Comparison of ENCODE assay signal across 8 mouse cellular contexts in genomic region chr11:95042096-95042495, GRCm38 (mm10). TPM values are rescaled to one million over a fixed set of nuclear protein-coding genes. Genes with fewer than 3 reads are reported as not detected.
DNase-seq lines count a peak whose midpoint lies in the region; ATAC-seq and TF ChIP-seq lines count a peak whose summit lies in the region.

No protein-coding gene starts in this region.

- H3K9me3 ChIP-seq in CH12.LX (replicated peaks; ENCODE audit: low read length): no peaks in the 10 kb centered on the region
- no peaks in the 10 kb centered on the region for H3K9me3 ChIP-seq in heart, embryonic 13.5 days
- no peaks in the 10 kb centered on the region for H3K9me3 ChIP-seq in kidney, postnatal 0 days (replicated peaks; ENCODE audit: low read length)
- H3K9me3 ChIP-seq in liver, embryonic 11.5 days (ENCODE audit: control insufficient read depth, low read length): no peaks in the 10 kb centered on the region

- no peak for TF ChIP-seq POLR2A in CH12.LX (IDR thresholded peaks at IDR 0.05; ENCODE audit: low read depth, low read length)

- peaks cover 24 to 32% of the 10 kb centered on the region in 2 experiments for H3K36me3 ChIP-seq in CH12.LX (replicated peaks in 1 of 2; ENCODE audit: control insufficient read depth in 1 of 2, insufficient read depth in 1 of 2, low read length in 1 of 2)
- H3K36me3 ChIP-seq in heart, embryonic 13.5 days: peaks cover 43% of the 10 kb centered on the region
- H3K36me3 ChIP-seq in kidney, postnatal 0 days (ENCODE audit: insufficient read depth, low read length): no peaks in the 10 kb centered on the region
- H3K36me3 ChIP-seq in liver, embryonic 11.5 days (ENCODE audit: control insufficient read depth, insufficient read depth, low read length): no peaks in the 10 kb centered on the region
- H3K36me3 ChIP-seq in splenic B cell, adult 2 months (ENCODE audit: control insufficient read depth, insufficient read depth, low read length, poor library complexity, severe bottlenecking): no peaks in the 10 kb centered on the region

- DNase-seq in CH12.LX (ENCODE audit: extremely low read depth): peak; percentile 31
- DNase-seq in fat pad, adult 2 months (ENCODE audit: extremely low read depth, low read depth, low spot score): peak; percentile 59
- peak; percentile 92 for DNase-seq in kidney, postnatal 0 days (ENCODE audit: low spot score)
- peak; percentile 72 for DNase-seq in liver, embryonic 11.5 days (ENCODE audit: low spot score)
- DNase-seq in naive thymus-derived CD4-positive, alpha-beta T cell, adult 2 months (ENCODE audit: low read depth): peak; percentile 79
- DNase-seq in splenic B cell, adult 2 months (ENCODE audit: low read depth, low spot score): peak; percentile 71

- H3K4me2 ChIP-seq in CH12.LX (ENCODE audit: insufficient read depth, low read depth, poor library complexity, severe bottlenecking): no peak overlapping the region
- peak overlapping the region; percentile 74 for H3K4me2 ChIP-seq in heart, embryonic 13.5 days
- H3K4me2 ChIP-seq in kidney, postnatal 0 days (ENCODE audit: low read length): peak overlapping the region; percentile 82
- H3K4me2 ChIP-seq in liver, embryonic 11.5 days: peak overlapping the region; percentile 91

- TF ChIP-seq RAD21 in CH12.LX (IDR thresholded peaks at IDR 0.05; ENCODE audit: low read depth, low read length): peak; percentile 55

- no peak for TF ChIP-seq EP300 in CH12.LX (IDR thresholded peaks at IDR 0.05; ENCODE audit: low read length)

- H3K4me1 ChIP-seq in CH12.LX (ENCODE audit: control insufficient read depth in 1 of 2, insufficient read depth in 2 of 2): peaks cover 0 to 10% of the 10 kb centered on the region in 2 experiments; a peak in 2 of 4 replicates
- H3K4me1 ChIP-seq in brown adipose tissue, adult 24 weeks (ENCODE audit: control insufficient read depth, insufficient read depth, insufficient read length, low read length): peaks cover 8% of the 10 kb centered on the region
- peaks cover 19% of the 10 kb centered on the region for H3K4me1 ChIP-seq in heart, embryonic 13.5 days
- peaks cover 13% of the 10 kb centered on the region; the same call in 1 of the 2 replicates for H3K4me1 ChIP-seq in kidney, postnatal 0 days (replicated peaks; ENCODE audit: insufficient read depth, low read length)
- peaks cover 14% of the 10 kb centered on the region for H3K4me1 ChIP-seq in liver, embryonic 11.5 days (replicated peaks; ENCODE audit: control insufficient read depth, insufficient read depth, low read length)

- WGBS in heart, embryonic 13.5 days: under 1% methylated on average over 11 of the region's 11 CpGs
- 1% methylated on average over 11 of the region's 11 CpGs for WGBS in kidney, postnatal 0 days
- under 1% methylated on average over 11 of the region's 11 CpGs for WGBS in liver, embryonic 11.5 days

- no peak; the same call in 1 of the 2 replicates for ATAC-seq in heart, embryonic 13.5 days (ENCODE audit: extremely low read depth, insufficient number of reproducible peaks, low FRiP score, low TSS enrichment)
- ATAC-seq in kidney, postnatal 0 days (replicated peaks; ENCODE audit: low FRiP score, low read depth): no peak
- peak; percentile 32; the same call in 1 of the 2 replicates for ATAC-seq in liver, embryonic 11.5 days (replicated peaks; ENCODE audit: low FRiP score)

- H3K79me2 ChIP-seq in CH12.LX (replicated peaks; ENCODE audit: control insufficient read depth, extremely low read depth, insufficient read depth, poor library complexity, severe bottlenecking): no peaks in the 10 kb centered on the region

- H3K27ac ChIP-seq in CH12.LX (ENCODE audit: insufficient read depth, low read depth): no peak overlapping the region
- H3K27ac ChIP-seq in brown adipose tissue, adult 24 weeks (replicated peaks; ENCODE audit: low read depth, low read length): peak overlapping the region; percentile 58
- H3K27ac ChIP-seq in heart, embryonic 13.5 days (replicated peaks): peak overlapping the region; percentile 65
- no peak overlapping the region for H3K27ac ChIP-seq in kidney, postnatal 0 days
- H3K27ac ChIP-seq in liver, embryonic 11.5 days (ENCODE audit: low read depth, low read length): peak overlapping the region; percentile 40

- in situ Hi-C loops in CH12.LX (cut with MboI; ENCODE audit: low pct_ligation_motif_present, low pct_unique_long_range_greater_than_20kb, low sequenced_read_pairs): loop anchor here (5.0 to 10.0 kb wide), 2 partner anchors 65 to 193 kb away; no protein-coding TSS in a partner anchor

- no peak overlapping the region for H3K9ac ChIP-seq in CH12.LX (ENCODE audit: insufficient read depth, low read depth)
- H3K9ac ChIP-seq in heart, embryonic 13.5 days: peak overlapping the region; percentile 70
- peak overlapping the region; percentile 28; the same call in 1 of the 2 replicates for H3K9ac ChIP-seq in kidney, postnatal 0 days (ENCODE audit: low read depth, low read length)
- peak overlapping the region; percentile 60 for H3K9ac ChIP-seq in liver, embryonic 11.5 days (ENCODE audit: low read depth, low read length)

- peaks cover 47% of the 10 kb centered on the region for H3K27me3 ChIP-seq in CH12.LX (replicated peaks)
- peaks cover 9% of the 10 kb centered on the region; the same call in 1 of the 2 replicates for H3K27me3 ChIP-seq in heart, embryonic 13.5 days (replicated peaks)
- no peaks in the 10 kb centered on the region for H3K27me3 ChIP-seq in kidney, postnatal 0 days (ENCODE audit: insufficient read depth, low read length)
- peaks cover 13% of the 10 kb centered on the region; the same call in 1 of the 2 replicates for H3K27me3 ChIP-seq in liver, embryonic 11.5 days (replicated peaks; ENCODE audit: control insufficient read depth, insufficient read depth, low read length)
- H3K27me3 ChIP-seq in splenic B cell, adult 2 months (ENCODE audit: control insufficient read depth, insufficient read depth, low read length, poor library complexity, severe bottlenecking): no peaks in the 10 kb centered on the region

- H3K4me3 ChIP-seq in CH12.LX (replicated peaks in 1 of 3; ENCODE audit: low read depth in 2 of 3, low read length in 2 of 3, poor library complexity in 1 of 3): no peak overlapping the region
- peak overlapping the region; percentile 64 for H3K4me3 ChIP-seq in brown adipose tissue, adult 24 weeks (ENCODE audit: insufficient read depth, low read depth, low read length)
- H3K4me3 ChIP-seq in heart, embryonic 13.5 days: peak overlapping the region; percentile 73
- peak overlapping the region; percentile 68 for H3K4me3 ChIP-seq in kidney, postnatal 0 days (replicated peaks; ENCODE audit: low read depth, low read length)
- H3K4me3 ChIP-seq in liver, embryonic 11.5 days (ENCODE audit: low read depth, low read length): peak overlapping the region; percentile 75

- dilution Hi-C loops in CH12.LX (cut with MboI; ENCODE audit: extremely low pct_ligation_motif_present, extremely low pct_unique_long_range_greater_than_20kb, low sequenced_read_pairs): no loop called here

- TF ChIP-seq CTCF in CH12.LX (conservative IDR thresholded peaks at IDR 0.05 in 1 of 2, IDR thresholded peaks at IDR 0.05 in 1 of 2; ENCODE audit: low read depth in 2 of 2, low read length in 2 of 2): peak; percentile 71 to 75
- peak; percentile 83 for TF ChIP-seq CTCF in kidney, postnatal 0 days (IDR thresholded peaks at IDR 0.05; ENCODE audit: low read depth)

TF ChIP-seq in CH12.LX, 34 proteins besides CTCF, POLR2A, EP300 and RAD21:
- TF ChIP-seq SMC3 (IDR thresholded peaks at IDR 0.05; ENCODE audit: low read depth, low read length): peak; percentile 59
- no peak for TF ChIP-seq POLR2AphosphoS2 (IDR thresholded peaks at IDR 0.05; ENCODE audit: low read depth, low read length)

RNA-seq across cellular contexts. Expression of gene Pdk2, which starts 0.9 kb away (rescaled TPM):
- total RNA-seq in CH12.LX (2012; rRNA removed) (not detected in 2 replicates), CH12.LX (2014; rRNA removed) (not detected in 2 replicates)
- polyA plus RNA-seq in CH12.LX (2012; ENCODE audit: insufficient read length, low read depth): not detected in 2 replicates
- 224 and 274 TPM in 2 replicates for polyA plus RNA-seq in brown adipose tissue, adult 24 weeks (2012; ENCODE audit: insufficient read depth, insufficient read length, missing spikeins)
- 77.9 and 81.1 TPM in 2 replicates for polyA plus RNA-seq in heart, embryonic 13.5 days (2015; fragmentation: Nextera tagmentation; extraction: Ambion mirVana)
- polyA plus RNA-seq in kidney, postnatal 0 days (2015; fragmentation: Nextera tagmentation; extraction: Ambion mirVana): 94.5 and 94.7 TPM in 2 replicates
- polyA plus RNA-seq in liver, embryonic 11.5 days (2014; fragmentation: Nextera tagmentation; extraction: Ambion mirVana): 14.9 and 15.2 TPM in 2 replicates

RNA-seq across cellular contexts. Expression of gene Samd14, which starts 32.4 kb away (rescaled TPM):
- 0.04 and 0.17 TPM in 2 replicates for total RNA-seq in CH12.LX (2012; rRNA removed)
- 0.07 TPM in 1 of 2 replicates, not detected in the other for total RNA-seq in CH12.LX (2014; rRNA removed)
- not detected in 2 replicates for polyA plus RNA-seq in CH12.LX (2012; ENCODE audit: insufficient read length, low read depth)
- 0.59 and 0.67 TPM in 2 replicates for polyA plus RNA-seq in brown adipose tissue, adult 24 weeks (2012; ENCODE audit: insufficient read depth, insufficient read length, missing spikeins)
- 11.6 and 11.7 TPM in 2 replicates for polyA plus RNA-seq in heart, embryonic 13.5 days (2015; fragmentation: Nextera tagmentation; extraction: Ambion mirVana)
- polyA plus RNA-seq in kidney, postnatal 0 days (2015; fragmentation: Nextera tagmentation; extraction: Ambion mirVana): 13.1 and 14.5 TPM in 2 replicates
- polyA plus RNA-seq in liver, embryonic 11.5 days (2014; fragmentation: Nextera tagmentation; extraction: Ambion mirVana): 55.8 and 57.8 TPM in 2 replicates

RNA-seq across cellular contexts. Expression of gene Itga3, which starts 34.5 kb away (rescaled TPM):
- total RNA-seq in CH12.LX (2012; rRNA removed) (34.9 and 53.0 TPM in 2 replicates), CH12.LX (2014; rRNA removed) (5.5 and 5.8 TPM in 2 replicates)
- polyA plus RNA-seq in CH12.LX (2012; ENCODE audit: insufficient read length, low read depth): 8.3 and 9.0 TPM in 2 replicates
- polyA plus RNA-seq in brown adipose tissue, adult 24 weeks (2012; ENCODE audit: insufficient read depth, insufficient read length, missing spikeins): 2.5 and 5.0 TPM in 2 replicates
- polyA plus RNA-seq in heart, embryonic 13.5 days (2015; fragmentation: Nextera tagmentation; extraction: Ambion mirVana): 10.2 and 12.2 TPM in 2 replicates
- polyA plus RNA-seq in kidney, postnatal 0 days (2015; fragmentation: Nextera tagmentation; extraction: Ambion mirVana): 24.4 and 26.1 TPM in 2 replicates
- polyA plus RNA-seq in liver, embryonic 11.5 days (2014; fragmentation: Nextera tagmentation; extraction: Ambion mirVana): 4.0 and 4.6 TPM in 2 replicates

RNA-seq across cellular contexts. Expression of gene Ppp1r9b, which starts 51.3 kb away (rescaled TPM):
- 21.2 and 21.8 TPM in 2 replicates for total RNA-seq in CH12.LX (2012; rRNA removed)
- total RNA-seq in CH12.LX (2014; rRNA removed): 5.7 and 7.8 TPM in 2 replicates
- 20.3 and 21.2 TPM in 2 replicates for polyA plus RNA-seq in CH12.LX (2012; ENCODE audit: insufficient read length, low read depth)
- 70.8 and 83.5 TPM in 2 replicates for polyA plus RNA-seq in brown adipose tissue, adult 24 weeks (2012; ENCODE audit: insufficient read depth, insufficient read length, missing spikeins)
- 6.5 and 6.8 TPM in 2 replicates for polyA plus RNA-seq in heart, embryonic 13.5 days (2015; fragmentation: Nextera tagmentation; extraction: Ambion mirVana)
- polyA plus RNA-seq in kidney, postnatal 0 days (2015; fragmentation: Nextera tagmentation; extraction: Ambion mirVana): 10.3 and 10.6 TPM in 2 replicates
- 21.9 and 27.9 TPM in 2 replicates for polyA plus RNA-seq in liver, embryonic 11.5 days (2014; fragmentation: Nextera tagmentation; extraction: Ambion mirVana)

Comparison
In these comparisons a context has a peak if more than half of its experiments do, and no peak if none do; other contexts are left out.
1. DNase-seq: peak in every context shown above with its lines; median percentile 92 in kidney, postnatal 0 days; 79 in naive thymus-derived CD4-positive, alpha-beta T cell, adult 2 months; 72 in liver, embryonic 11.5 days; 71 in splenic B cell, adult 2 months; 59 in fat pad, adult 2 months; 31 in CH12.LX.
2. H3K27ac ChIP-seq: peak in brown adipose tissue, adult 24 weeks (single experiment), heart, embryonic 13.5 days (single experiment) and liver, embryonic 11.5 days (single experiment); none in CH12.LX (single experiment) and kidney, postnatal 0 days (single experiment).
3. H3K4me3 ChIP-seq: peak in brown adipose tissue, adult 24 weeks (single experiment), heart, embryonic 13.5 days (single experiment), kidney, postnatal 0 days (single experiment) and liver, embryonic 11.5 days (single experiment); none in CH12.LX (0 of 3).
4. RNA of gene Pdk2, which starts 0.9 kb away (polyA plus RNA-seq): 224 to 274 TPM in brown adipose tissue, adult 24 weeks, 94.5 to 94.7 TPM in kidney, postnatal 0 days, 77.9 to 81.1 TPM in heart, embryonic 13.5 days and 14.9 to 15.2 TPM in liver, embryonic 11.5 days; not detected in CH12.LX; every median in the first group is over 10 times any median in the second.